Mouse (Mus musculus): ENCODE results near the gene Pomgnt2.

GRCm38 (mm10) chr9:122027081-122027913 lies 30.4 kb upstream of the Pomgnt2 start:
- no peak for TF ChIP-seq CTCF (IDR thresholded peaks at IDR 0.05; ENCODE audit: low read depth)
- TF ChIP-seq EP300 (optimal IDR thresholded peaks at IDR 0.05): no peak
